ENCODE assay signal across 14 mouse cellular contexts in genomic region chr17:5822541-5822940, GRCm38 (mm10). TPM values are rescaled to one million over a fixed set of nuclear protein-coding genes. Genes with fewer than 3 reads are reported as not detected.
DNase-seq lines count a peak whose midpoint lies in the region; ATAC-seq and TF ChIP-seq lines count a peak whose summit lies in the region.
"Had no signal": no experiment of that assay in that cellular context is flagged by ENCODE, and none has a peak within 500 bp of the region (broad histone marks: within the 10 kb centered on the region; RNA-seq: fewer than 3 reads in every experiment).

No protein-coding gene starts in this region.

- no peak overlapping the region for H3K9ac ChIP-seq in heart, embryonic 11.5 days (ENCODE audit: low read depth, low read length)
- H3K9ac ChIP-seq: heart, embryonic 13.5 days; liver, embryonic 15.5 days had no signal

- peak; percentile 95 for DNase-seq in heart, adult 11 months
- DNase-seq in left cerebral cortex, adult 2 months (ENCODE audit: extremely low spot score in 1 of 2, low spot score in 2 of 2): no peak
- no peak for DNase-seq in left cerebral cortex, postnatal 4 days
- peak; percentile 80 for DNase-seq in 3134 (ENCODE audit: extremely low read depth, insufficient read length, low spot score)
- DNase-seq in Patski (ENCODE audit: low read depth, low spot score): no peak
- DNase-seq in MN1 (ENCODE audit: low spot score): no peak
- DNase-seq in layer of hippocampus, adult 11-12 months (ENCODE audit: low spot score): no peak
- DNase-seq: cerebellum, postnatal 14 days; right cerebral cortex, postnatal 25 days had no signal

- no peak for TF ChIP-seq CTCF in left cerebral cortex, adult 2 months (IDR thresholded peaks at IDR 0.05)
- no peak for TF ChIP-seq CTCF in Patski (IDR thresholded peaks at IDR 0.05)

- H3K4me3 ChIP-seq in heart, embryonic 11.5 days (ENCODE audit: low read depth, low read length): no peak overlapping the region
- no peak overlapping the region for H3K4me3 ChIP-seq in left cerebral cortex, adult 2 months
- H3K4me3 ChIP-seq: embryonic facial prominence, embryonic 10.5 days; heart, embryonic 13.5 days; hindbrain, embryonic 10.5 days; liver, embryonic 15.5 days had no signal

- no peaks in the 10 kb centered on the region for H3K27me3 ChIP-seq in heart, embryonic 11.5 days (ENCODE audit: control insufficient read depth, insufficient read depth, low read length)
- no peaks in the 10 kb centered on the region for H3K27me3 ChIP-seq in Patski
- H3K27me3 ChIP-seq: heart, embryonic 13.5 days; liver, embryonic 15.5 days had no signal

- no peak overlapping the region for H3K4me2 ChIP-seq in heart, embryonic 11.5 days
- H3K4me2 ChIP-seq: heart, embryonic 13.5 days; liver, embryonic 15.5 days had no signal

- CTCF ChIA-PET in Patski (lab: Charles Lee): interaction anchor here (0.8 to 2.6 kb wide), 2 partner anchors 13 to 27 kb away, joined by 3 to 8 read pairs; no protein-coding TSS in a partner anchor

- no peak overlapping the region for H3K27ac ChIP-seq in heart, embryonic 11.5 days (ENCODE audit: low read depth, low read length)
- H3K27ac ChIP-seq in left cerebral cortex, adult 2 months: peak overlapping the region; percentile 40; the same call in 1 of the 2 replicates
- H3K27ac ChIP-seq: embryonic facial prominence, embryonic 10.5 days; heart, embryonic 13.5 days; hindbrain, embryonic 10.5 days; liver, embryonic 15.5 days had no signal

- WGBS in heart, embryonic 11.5 days (ENCODE audit: insufficient replicate concordance): 57% methylated on average over 2 of the region's 2 CpGs

- no peaks in the 10 kb centered on the region for H3K36me3 ChIP-seq in heart, embryonic 11.5 days (ENCODE audit: control insufficient read depth, insufficient read depth, low read length)
- H3K36me3 ChIP-seq: embryonic facial prominence, embryonic 10.5 days; heart, embryonic 13.5 days; hindbrain, embryonic 10.5 days; liver, embryonic 15.5 days had no signal

- no peaks in the 10 kb centered on the region for H3K9me3 ChIP-seq in heart, embryonic 11.5 days (replicated peaks; ENCODE audit: control insufficient read depth, low read length)
- H3K9me3 ChIP-seq: embryonic facial prominence, embryonic 10.5 days; heart, embryonic 13.5 days; hindbrain, embryonic 10.5 days; liver, embryonic 15.5 days had no signal

- ATAC-seq in heart, embryonic 11.5 days (replicated peaks; ENCODE audit: insufficient number of reproducible peaks, low FRiP score, low TSS enrichment): no peak
- peak; percentile 76 for ATAC-seq in Patski

- POLR2A ChIA-PET in Patski (lab: Charles Lee): interaction anchor here (0.5 kb wide), 1 partner anchor 14 kb away, joined by 3 read pairs; no protein-coding TSS in a partner anchor

- H3K4me1 ChIP-seq in heart, embryonic 11.5 days (ENCODE audit: control insufficient read depth, insufficient read depth, low read length): 0 out of 2 replicates have a peak, but pooled peaks cover 6% of the 10 kb centered on the region
- H3K4me1 ChIP-seq: liver, embryonic 15.5 days had no signal

- intact Hi-C loops in left cerebral cortex, adult 2 months (cut with DNase I): no loop called here
- intact Hi-C loops in left cerebral cortex, postnatal 4 days (cut with DNase I): no loop called here

- in situ Hi-C loops in Patski (cut with MboI; ENCODE audit: low pct_unique_long_range_greater_than_20kb): no loop called here

RNA-seq across cellular contexts. Expression of gene Snx9, which starts 18.6 kb away (rescaled TPM):
- polyA plus RNA-seq in heart, embryonic 11.5 days (2014; fragmentation: Nextera tagmentation; extraction: Ambion mirVana): 26.5 and 26.9 TPM in 2 replicates
- 10 to 100 TPM; 14.7 to 16.6 TPM for total RNA-seq in left cerebral cortex, adult 2 months (2021)
- total RNA-seq in left cerebral cortex, postnatal 4 days (2021): 10 to 100 TPM; 10.2 to 10.4 TPM
- 98.4 TPM for polyA plus RNA-seq in Patski (2021)

Comparison
In these comparisons a context has a peak if more than half of its experiments do, and no peak if none do; other contexts are left out.
1. DNase-seq: peak in heart, adult 11 months (single experiment) and 3134 (single experiment); none in left cerebral cortex, adult 2 months (0 of 2), left cerebral cortex, postnatal 4 days (single experiment), Patski (single experiment), MN1 (single experiment) and layer of hippocampus, adult 11-12 months (single experiment).